Mouse (Mus musculus) CH12.LX (cell line): ENCODE measurements around the gene Abhd2. TPM values are rescaled to one million over a fixed set of nuclear protein-coding genes. Genes with fewer than 3 reads are reported as not detected.

Experiments
- DNase-seq: peaks from one replicate; pipeline ENCODE4 v3.0.0-alpha.2; 2013; ENCODE audit errors: extremely low read depth
- H3K27ac ChIP-seq: 2 replicates; pipeline ENCODE4 v1.5.1; 2012; ENCODE audit warnings: low read depth, mild to moderate bottlenecking, control low read depth, moderate library complexity; ENCODE audit not compliant: insufficient read depth
- H3K27me3 ChIP-seq: replicated peaks from 2 replicates; pipeline ENCODE3; 2012; ENCODE audit warnings: inconsistent platforms
- H3K36me3 ChIP-seq, 2 experiments: replicated peaks in 1 of 2; 2 replicates each; pipeline versions ENCODE3 to v1.6.1; 2012; ENCODE audit warnings: inconsistent platforms in 1 of 2, low read length in 1 of 2, mild to moderate bottlenecking in 1 of 2, mixed read lengths in 1 of 2, moderate library complexity in 1 of 2; ENCODE audit not compliant: control insufficient read depth in 1 of 2, insufficient read depth in 1 of 2
- H3K4me1 ChIP-seq, 2 experiments: 2 replicates each; pipeline ENCODE4 v1.6.1; 2012; ENCODE audit warnings: inconsistent platforms in 1 of 2, moderate library complexity in 1 of 2; ENCODE audit not compliant: insufficient read depth in 2 of 2, control insufficient read depth in 1 of 2
- H3K4me2 ChIP-seq: 2 replicates; pipeline ENCODE4 v1.6.1; 2012; ENCODE audit warnings: low read depth, mild to moderate bottlenecking, control low read depth; ENCODE audit not compliant: poor library complexity, insufficient read depth, severe bottlenecking
- H3K4me3 ChIP-seq, 3 experiments: fragments of 150-350 bp in 1 of 3; sonication (generic) in 1 of 3; replicated peaks in 1 of 3; 2 replicates each; pipeline versions ENCODE3 to v1.5.1; 2011 to 2012; ENCODE audit warnings: low read depth in 2 of 3, low read length in 2 of 3, mild to moderate bottlenecking in 2 of 3, moderate library complexity in 2 of 3, control low read depth in 1 of 3, improper control_type of control experiment in 1 of 3, inconsistent platforms in 1 of 3, mixed read lengths in 1 of 3; ENCODE audit not compliant: poor library complexity in 1 of 3
- H3K79me2 ChIP-seq: replicated peaks from 2 replicates; pipeline ENCODE4 v1.6.1; 2012; ENCODE audit warnings: mild to moderate bottlenecking, moderate library complexity; ENCODE audit not compliant: control insufficient read depth, poor library complexity, insufficient read depth, severe bottlenecking; ENCODE audit errors: extremely low read depth
- H3K9ac ChIP-seq: 2 replicates; pipeline ENCODE4 v1.6.1; 2012; ENCODE audit warnings: low read depth, mild to moderate bottlenecking, control low read depth, moderate library complexity; ENCODE audit not compliant: insufficient read depth
- H3K9me3 ChIP-seq: replicated peaks from 2 replicates; pipeline ENCODE3; 2012; ENCODE audit warnings: low read length, inconsistent platforms, mixed read lengths
- BHLHE40 ChIP-seq: IDR thresholded peaks from 2 replicates; pipeline ENCODE4 v1.6.1; 2011; ENCODE audit warnings: mild to moderate bottlenecking, low read depth, low read length, improper control_type of control experiment
- CTCF ChIP-seq, 2 experiments: IDR thresholded peaks in 1 of 2; conservative IDR thresholded peaks in 1 of 2; 2 replicates each; pipeline ENCODE4 v1.5.1; 2011 to 2012; ENCODE audit warnings: low read depth in 2 of 2, low read length in 2 of 2, improper control_type of control experiment in 1 of 2, inconsistent platforms in 1 of 2, mild to moderate bottlenecking in 1 of 2, moderate library complexity in 1 of 2
- ELF1 ChIP-seq: IDR thresholded peaks from 2 replicates; pipeline ENCODE4 v1.6.1; 2014; ENCODE audit warnings: low read depth, mild to moderate bottlenecking, inconsistent platforms, low read length, improper control_type of control experiment
- ETS1 ChIP-seq: conservative IDR thresholded peaks from 2 replicates; pipeline ENCODE4 v1.6.1; 2012; ENCODE audit warnings: low read depth, mild to moderate bottlenecking, inconsistent platforms, low read length, improper control_type of control experiment, moderate library complexity
- GABPA ChIP-seq: IDR thresholded peaks from 2 replicates; pipeline ENCODE4 v1.6.1; 2012; ENCODE audit warnings: low read depth, low read length, improper control_type of control experiment, inconsistent platforms; ENCODE audit not compliant: insufficient replicate concordance
- JUN ChIP-seq: IDR thresholded peaks from 2 replicates; pipeline ENCODE4 v1.6.1; 2011; ENCODE audit warnings: low read depth, mild to moderate bottlenecking, low read length, improper control_type of control experiment, moderate library complexity; ENCODE audit not compliant: insufficient read depth
- MAFK ChIP-seq: IDR thresholded peaks from 2 replicates; pipeline ENCODE4 v1.6.1; 2011; ENCODE audit warnings: low read length, improper control_type of control experiment; ENCODE audit not compliant: insufficient replicate concordance
- MAX ChIP-seq: IDR thresholded peaks from 2 replicates; pipeline ENCODE4 v1.6.1; 2011; ENCODE audit warnings: low read length, improper control_type of control experiment
- MAZ ChIP-seq: IDR thresholded peaks from 2 replicates; pipeline ENCODE4 v1.6.1; 2012; ENCODE audit warnings: low read depth, mild to moderate bottlenecking, inconsistent platforms, low read length, improper control_type of control experiment, moderate library complexity
- MEF2A ChIP-seq: IDR thresholded peaks from 2 replicates; pipeline ENCODE4 v1.6.1; 2014; ENCODE audit warnings: low read depth, mild to moderate bottlenecking, inconsistent platforms, low read length, improper control_type of control experiment, borderline replicate concordance
- MXI1 ChIP-seq: IDR thresholded peaks from 2 replicates; pipeline ENCODE4 v1.6.1; 2011; ENCODE audit warnings: mild to moderate bottlenecking, low read depth, low read length, improper control_type of control experiment
- NRF1 ChIP-seq: IDR thresholded peaks from 2 replicates; pipeline ENCODE4 v1.6.1; 2014; ENCODE audit warnings: low read depth, mild to moderate bottlenecking, inconsistent platforms, low read length, improper control_type of control experiment, moderate library complexity
- PAX5 ChIP-seq: IDR thresholded peaks from 2 replicates; pipeline ENCODE4 v1.6.1; 2012; ENCODE audit warnings: low read length, inconsistent platforms, mixed read lengths
- RCOR1 ChIP-seq: conservative IDR thresholded peaks from 2 replicates; pipeline ENCODE4 v1.6.1; 2012; ENCODE audit warnings: low read depth, mild to moderate bottlenecking, inconsistent platforms, low read length, improper control_type of control experiment
- SMC3 ChIP-seq: IDR thresholded peaks from 2 replicates; pipeline ENCODE4 v1.6.1; 2011; ENCODE audit warnings: low read depth, low read length, improper control_type of control experiment
- UBTF ChIP-seq: IDR thresholded peaks from 2 replicates; pipeline ENCODE4 v1.6.1; 2012; ENCODE audit warnings: low read depth, mild to moderate bottlenecking, inconsistent platforms, low read length, improper control_type of control experiment, moderate library complexity
- USF1 ChIP-seq: IDR thresholded peaks from 2 replicates; pipeline ENCODE4 v1.6.1; 2014; ENCODE audit warnings: low read depth, mild to moderate bottlenecking, inconsistent platforms, low read length, improper control_type of control experiment
- ZKSCAN1 ChIP-seq: IDR thresholded peaks from 2 replicates; pipeline ENCODE4 v1.6.1; 2012; ENCODE audit warnings: low read depth, inconsistent platforms, low read length, improper control_type of control experiment, borderline replicate concordance
- ZMIZ1 ChIP-seq: IDR thresholded peaks from 2 replicates; pipeline ENCODE4 v1.6.1; 2012; ENCODE audit warnings: low read depth, mild to moderate bottlenecking, inconsistent platforms, low read length, improper control_type of control experiment
- dilution Hi-C: fragments of 300-500 bp; cut with MboI; formaldehyde crosslinking; loops from 2 replicates; pipeline ENCODE4 v1.14.3; 2020; ENCODE audit warnings: low sequenced_read_pairs; ENCODE audit not compliant: extremely low pct_unique_long_range_greater_than_20kb, extremely low pct_ligation_motif_present
- in situ Hi-C: fragments of 300-500 bp; cut with MboI; formaldehyde crosslinking; loops from 3 replicates; pipeline ENCODE4 v1.14.3; 2019; ENCODE audit warnings: low sequenced_read_pairs, low pct_ligation_motif_present, low pct_unique_long_range_greater_than_20kb, mixed read lengths
- polyA plus RNA-seq: library from polyadenylated mRNA; unstranded; fragments of >175 nt; gene quantifications from 2 replicates; pipeline ENCODE4 v1.2.1, GENCODE M21; 2012; ENCODE audit warnings: low read depth; ENCODE audit not compliant: insufficient read length
- total RNA-seq, 2 experiments: library from RNA; depleted of rRNA; stranded (reverse); fragments of 300-350 nt in 1 of 2; fragments of >200 nt in 1 of 2; gene quantifications; 2 replicates each; pipeline ENCODE4 v1.2.3; 2012 to 2014

The Abhd2 gene
- total and polyA plus RNA-seq, 3 experiments, result 6.0 to 15.4 (median 9.9) TPM

DNA sequence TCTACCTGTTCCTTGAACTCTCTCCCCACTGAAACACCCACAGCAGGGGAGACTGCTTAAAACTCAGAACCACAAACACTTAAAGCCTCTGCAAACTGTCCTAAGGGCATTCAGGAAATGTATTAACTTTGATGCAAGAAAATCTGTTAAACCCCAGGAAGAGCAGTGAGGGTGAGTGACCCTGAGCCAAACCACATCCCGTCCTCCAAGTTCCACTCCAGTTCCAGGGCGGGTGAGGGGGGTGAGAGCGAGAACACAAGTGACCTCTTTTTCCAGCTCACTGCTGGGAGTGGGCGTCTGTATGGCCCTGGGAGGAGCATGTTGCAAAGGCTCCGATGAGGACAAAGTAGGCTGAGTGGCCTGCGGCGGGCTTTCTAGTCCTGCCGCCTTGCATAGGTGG is 10.5 kb upstream of the Abhd2 start:
- no peak for TF ChIP-seq ZMIZ1
- TF ChIP-seq ZKSCAN1, result no peak
- TF ChIP-seq ELF1, result no peak
- H3K79me2 ChIP-seq, result no peaks in the 10 kb centered on the region
- H3K27me3 ChIP-seq, result peaks cover 6% of the 10 kb centered on the region
- no peak overlapping the region for H3K27ac ChIP-seq
- H3K36me3 ChIP-seq, result no peaks in the 10 kb centered on the region
- no peak overlapping the region for H3K9ac ChIP-seq
- DNase-seq, result no peak
- no peak overlapping the region for H3K4me2 ChIP-seq
- dilution Hi-C loops (no loop called here), in situ Hi-C loops (loop anchor here (25.0 kb wide), 1 partner anchor 200 kb away; the partner anchor contains the start of gene Polg)
- H3K9me3 ChIP-seq, result no peaks in the 10 kb centered on the region
- no peak overlapping the region for H3K4me3 ChIP-seq
- peaks cover 0 to 7% of the 10 kb centered on the region in 2 experiments; a peak in 2 of 4 replicates for H3K4me1 ChIP-seq

DNA sequence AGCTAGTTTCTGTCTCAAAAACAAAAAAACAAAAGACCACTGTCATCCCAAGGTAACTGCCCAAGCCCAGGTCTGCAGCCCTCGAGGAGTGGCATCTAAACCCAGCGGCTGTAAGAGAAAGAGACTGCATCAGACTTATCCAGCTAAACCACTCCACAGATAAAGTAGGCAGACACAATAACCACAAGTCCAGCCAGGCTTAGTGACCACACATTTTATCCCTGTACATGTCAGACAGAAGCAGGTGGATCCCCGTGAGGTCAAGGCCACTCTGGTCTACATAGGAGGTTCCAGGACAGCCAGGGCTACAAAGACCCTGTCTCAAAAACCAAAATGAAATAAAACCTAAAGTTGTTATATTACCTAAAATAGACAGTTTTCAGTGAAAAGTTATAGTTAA is 9.2 kb upstream of the Abhd2 start:
- no peak for DNase-seq
- Histone ChIP-seq H3K79me2 (no peaks in the 10 kb centered on the region), H3K27me3 (peaks cover 6% of the 10 kb centered on the region), H3K4me1 (peaks cover 7 to 20% of the 10 kb centered on the region in 2 experiments), H3K36me3 (no peaks in the 10 kb centered on the region), H3K4me3 (no peak overlapping the region), H3K4me2 (no peak overlapping the region), H3K27ac (no peak overlapping the region), H3K9ac (no peak overlapping the region), H3K9me3 (no peaks in the 10 kb centered on the region)
- in situ Hi-C loops, result loop anchor here (25.0 kb wide), 1 partner anchor 199 kb away; the partner anchor contains the start of gene Polg
- dilution Hi-C loops, result no loop called here
- no peak for TF ChIP-seq MAX
- TF ChIP-seq ELF1, result no peak
- TF ChIP-seq MEF2A, result no peak
- TF ChIP-seq MAFK, result no peak
- no peak for TF ChIP-seq JUN
- TF ChIP-seq CTCF (conservative IDR thresholded peaks at IDR 0.05 in 1 of 2, IDR thresholded peaks at IDR 0.05 in 1 of 2; ENCODE audit: low read depth in 2 of 2, low read length in 2 of 2), result no peak
- TF ChIP-seq PAX5, result no peak
- no peak for TF ChIP-seq MAZ
- no peak for TF ChIP-seq MXI1

DNA sequence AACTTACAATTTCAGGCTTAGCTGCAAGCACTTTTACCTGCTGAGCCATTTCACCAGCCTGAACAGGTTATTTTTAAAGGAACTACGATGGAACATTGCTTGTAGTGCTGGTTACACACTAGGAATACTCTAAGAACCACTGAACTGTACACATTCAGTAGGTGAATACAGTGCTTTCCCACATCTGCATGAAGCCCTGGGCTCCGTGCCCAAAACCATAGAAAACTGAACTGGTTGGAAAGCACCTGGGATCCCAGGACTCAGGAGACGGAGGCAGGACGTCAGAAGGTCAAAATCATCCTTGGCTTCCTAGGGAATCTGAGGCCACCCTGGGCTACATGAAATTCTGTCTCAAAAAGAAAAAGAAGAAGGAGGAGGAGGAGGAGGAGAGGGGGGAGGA is 6.8 kb upstream of the Abhd2 start:
- H3K4me1 ChIP-seq, result peaks cover 14 to 43% of the 10 kb centered on the region in 2 experiments
- H3K36me3 ChIP-seq, result no peaks in the 10 kb centered on the region
- H3K4me3 ChIP-seq, result no peak overlapping the region
- no peak for DNase-seq
- H3K79me2 ChIP-seq, result no peaks in the 10 kb centered on the region
- peaks cover 6% of the 10 kb centered on the region for H3K27me3 ChIP-seq
- dilution Hi-C loops (no loop called here), in situ Hi-C loops (loop anchor here (25.0 kb wide), 1 partner anchor 196 kb away; the partner anchor contains the start of gene Polg)
- H3K9ac ChIP-seq, result no peak overlapping the region
- no peak overlapping the region for H3K27ac ChIP-seq
- TF ChIP-seq RCOR1 (no peak), GABPA (no peak), MXI1 (no peak), UBTF (no peak), BHLHE40 (no peak), MAFK (no peak), NRF1 (no peak), ELF1 (no peak), ZMIZ1 (no peak), ETS1 (no peak), PAX5 (no peak), USF1 (no peak), SMC3 (no peak)
- H3K4me2 ChIP-seq, result no peak overlapping the region
- H3K9me3 ChIP-seq, result no peaks in the 10 kb centered on the region
